Mouse (Mus musculus) erythroblast, adult 5-6 weeks (primary cell): ENCODE measurements around the gene 2810021J22Rik. TPM values are rescaled to one million over a fixed set of nuclear protein-coding genes. Genes with fewer than 3 reads are reported as not detected.
A peak's percentile ranks its signal among the peaks of the same experiment; 100 is the strongest.
"Not testable (repeated sequence)": the region's sequence is repeated elsewhere in the genome, so short reads cannot be mapped to it uniquely, and the experiment has no call there.

ENCODE experiments used
- ATAC-seq: replicated peaks from 2 replicates; pipeline ENCODE4 v1.8.0; 2016; ENCODE audit warnings: moderate number of reproducible peaks, mild to moderate bottlenecking, moderate TSS enrichment, inconsistent platforms; ENCODE audit not compliant: poor library complexity, low FRiP score, severe bottlenecking
- total RNA-seq, 2 experiments: library from RNA; stranded (forward) in 1 of 2; stranded (reverse) in 1 of 2; fragments of 150-400 nt in 1 of 2; fragments of 200-764, 138-1000 nt in 1 of 2; gene quantifications; 2 replicates each; pipeline versions ENCODE4 v1.2.3 to v1.2.4; 2015 to 2017; ENCODE audit warnings: low replicate concordance in 2 of 2

2810021J22Rik gene
- total RNA-seq (2015; ENCODE audit: low replicate concordance) (0.63 and 1.7 TPM in 2 replicates), total RNA-seq (2017; ENCODE audit: low replicate concordance) (2.0 and 2.1 TPM in 2 replicates)

- peak; percentile 94 for ATAC-seq
Measured at GRCm38 (mm10) chr11:58867039-58867953, at the start of gene 2810021J22Rik. Gene 2810021J22Rik (plus strand): TSS chr11:58867216.

- not testable (repeated sequence) for ATAC-seq
Measured at GRCm38 (mm10) chr11:58828937-58829336, 38.1 kb upstream of the 2810021J22Rik start, which contains the start of gene Olfr312. Gene Olfr312 (plus strand): TSS chr11:58829237.

- ATAC-seq: no peak
Measured at GRCm38 (mm10) chr11:58829764-58830163, 37.3 kb upstream of the 2810021J22Rik start.

DNA sequence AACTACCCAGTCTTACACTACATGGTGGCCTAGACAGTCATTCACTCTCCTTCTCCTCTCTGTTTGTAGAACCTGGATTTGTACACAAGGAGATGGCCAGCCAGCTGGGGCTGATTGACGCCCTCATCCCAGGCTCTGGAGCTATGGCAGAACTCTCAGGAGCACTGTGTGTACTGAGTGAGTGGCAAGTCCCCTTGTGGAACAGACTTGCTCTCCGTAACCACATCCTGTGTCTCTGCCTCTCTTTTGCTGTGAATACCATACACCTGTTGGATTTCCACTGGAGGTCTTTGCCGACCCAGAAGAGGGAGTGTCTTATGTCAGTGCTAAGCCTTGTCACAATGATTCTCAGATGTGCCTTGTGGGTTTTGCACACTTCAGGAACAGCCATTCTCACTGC lies 34.5 kb upstream of the 2810021J22Rik start:
- not testable (repeated sequence) for ATAC-seq

- ATAC-seq: not testable (repeated sequence)
Measured at GRCm38 (mm10) chr11:58838951-58839350, 28.1 kb upstream of the 2810021J22Rik start, which contains the start of gene Olfr311. Gene Olfr311 (plus strand): TSS chr11:58839251.

- peak; percentile 98 for ATAC-seq
Measured at GRCm38 (mm10) chr11:58846919-58847461, 20.0 kb upstream of the 2810021J22Rik start, which contains the start of gene Gm12258. Gene Gm12258 (plus strand): TSS chr11:58847158.

- 0 out of 2 replicates have a peak, but pooled peaks have one; percentile 20 for ATAC-seq
Measured at GRCm38 (mm10) chr11:58847636-58848035, 19.4 kb upstream of the 2810021J22Rik start.

DNA sequence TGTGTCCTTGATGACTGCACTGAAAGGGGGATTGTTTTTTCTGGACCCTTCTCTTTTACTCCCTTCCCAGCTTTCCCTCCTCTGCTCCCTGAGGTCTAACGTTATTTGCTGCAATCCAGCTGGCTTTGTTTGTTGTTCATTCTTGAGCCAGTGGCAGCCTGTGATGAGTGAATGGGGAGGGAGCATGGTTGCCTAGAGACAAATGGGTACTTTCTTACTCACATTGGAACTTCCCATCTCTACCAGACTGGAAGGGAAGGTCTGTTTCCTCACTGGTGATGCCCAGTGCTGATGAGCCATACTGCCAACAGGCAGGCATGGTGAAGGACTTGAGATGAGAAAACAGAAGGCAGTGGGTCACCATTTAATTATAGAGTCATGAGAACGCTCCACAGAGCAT lies 17.3 kb upstream of the 2810021J22Rik start:
- no peak for ATAC-seq

GRCm38 (mm10) chr11:58860744-58861143 lies 6.3 kb upstream of the 2810021J22Rik start:
- ATAC-seq: no peak

GRCm38 (mm10) chr11:58867954-58868330 lies 926 bp downstream of the 2810021J22Rik start:
- no peak for ATAC-seq

- ATAC-seq: no peak
Measured at GRCm38 (mm10) chr11:58870961-58871360, 3.9 kb downstream of the 2810021J22Rik start.

GRCm38 (mm10) chr11:58883756-58884155 lies 16.7 kb downstream of the 2810021J22Rik start:
- no peak for ATAC-seq

- no peak for ATAC-seq
Measured at GRCm38 (mm10) chr11:58890511-58890910, 23.5 kb downstream of the 2810021J22Rik start.

- ATAC-seq: no peak
Measured at GRCm38 (mm10) chr11:58894456-58894855, 27.4 kb downstream of the 2810021J22Rik start.

GRCm38 (mm10) chr11:58897485-58897884 lies 30.5 kb downstream of the 2810021J22Rik start:
- no peak for ATAC-seq

GRCm38 (mm10) chr11:58901080-58901479 lies 34.1 kb downstream of the 2810021J22Rik start:
- ATAC-seq: peak; percentile 81

DNA sequence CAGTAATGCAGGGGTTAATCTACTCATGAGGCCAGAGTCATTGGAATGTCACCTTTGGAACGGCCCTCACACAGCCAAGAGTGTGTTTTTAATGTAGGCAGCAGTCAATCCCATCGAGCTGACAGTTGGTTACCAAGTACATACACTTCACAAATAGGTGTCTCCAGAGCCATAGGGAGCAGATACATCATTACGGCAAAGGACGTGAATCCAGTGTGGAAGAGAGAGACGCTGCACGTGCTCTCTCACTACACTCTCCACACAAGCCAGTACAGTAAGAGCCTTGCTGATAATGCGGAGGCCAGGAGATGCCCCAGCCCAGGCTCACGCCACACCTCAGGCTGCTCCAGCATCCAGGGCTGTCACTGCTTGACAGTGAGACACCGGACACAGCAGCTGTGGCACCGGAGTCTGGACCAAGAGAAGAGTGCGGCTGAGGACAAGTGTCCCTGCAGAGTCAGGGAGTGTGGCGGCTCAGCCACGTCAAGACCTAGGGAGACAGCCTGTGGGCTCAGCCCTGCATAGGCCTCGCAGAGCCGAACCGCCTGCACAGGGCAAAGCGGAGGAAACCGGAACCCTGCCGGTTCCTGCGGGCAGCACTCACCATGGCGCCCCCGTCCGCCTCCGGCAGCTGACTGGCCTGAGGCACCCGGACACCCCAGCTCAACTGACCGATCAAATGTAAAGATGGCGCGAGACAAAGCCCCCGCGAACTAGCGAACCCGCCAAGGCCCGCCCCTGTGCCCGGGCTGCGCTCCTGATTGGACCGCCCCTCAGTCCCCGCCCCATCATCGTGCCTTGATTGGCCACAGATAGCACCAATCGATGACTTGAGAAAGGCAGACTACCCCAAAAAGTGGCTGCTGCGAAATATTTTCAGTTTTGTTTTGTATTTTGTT lies 36.7 kb downstream of the 2810021J22Rik start, which contains the start of gene Zfp39:
Gene Zfp39, minus strand, starts transcription at position 715 of the 899 bp plus-strand sequence.
- ATAC-seq: peak; percentile 81

DNA sequence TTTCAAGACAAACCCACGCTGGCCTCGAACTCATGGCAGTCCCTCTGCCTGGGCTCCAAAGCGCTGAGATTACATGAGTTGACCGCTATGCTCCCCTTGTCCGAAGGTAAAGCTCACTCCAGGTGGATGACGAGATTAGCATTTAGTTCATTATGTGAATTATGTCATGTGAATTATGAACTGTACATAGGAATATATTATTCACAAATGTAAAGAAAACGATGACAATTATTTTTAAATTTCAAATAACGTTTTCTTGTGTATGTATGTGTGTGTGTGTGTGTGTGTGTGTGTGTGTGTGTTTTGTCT lies 37.3 kb downstream of the 2810021J22Rik start:
- no peak; the same call in 1 of the 2 replicates for ATAC-seq

DNA sequence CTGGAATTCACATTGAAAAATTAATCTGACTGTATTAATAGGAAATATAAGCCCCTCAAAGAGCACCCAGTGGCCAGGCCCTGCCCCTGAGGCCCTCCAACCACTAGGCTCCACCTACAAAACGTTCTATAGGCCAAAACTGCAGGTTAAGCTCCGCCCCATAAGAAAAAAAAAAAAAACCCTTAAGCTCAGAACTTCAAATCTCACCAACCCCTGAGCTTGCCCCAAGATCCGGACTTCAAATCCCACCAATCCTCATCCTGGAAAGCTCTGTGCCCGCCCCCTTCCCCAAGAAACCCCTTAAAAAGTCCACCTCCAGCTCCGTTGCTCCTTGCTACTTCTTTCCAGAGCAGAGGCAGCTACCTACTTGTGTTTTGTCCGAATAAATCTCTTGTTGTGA lies 37.8 kb downstream of the 2810021J22Rik start:
- peak; percentile 53 for ATAC-seq

DNA sequence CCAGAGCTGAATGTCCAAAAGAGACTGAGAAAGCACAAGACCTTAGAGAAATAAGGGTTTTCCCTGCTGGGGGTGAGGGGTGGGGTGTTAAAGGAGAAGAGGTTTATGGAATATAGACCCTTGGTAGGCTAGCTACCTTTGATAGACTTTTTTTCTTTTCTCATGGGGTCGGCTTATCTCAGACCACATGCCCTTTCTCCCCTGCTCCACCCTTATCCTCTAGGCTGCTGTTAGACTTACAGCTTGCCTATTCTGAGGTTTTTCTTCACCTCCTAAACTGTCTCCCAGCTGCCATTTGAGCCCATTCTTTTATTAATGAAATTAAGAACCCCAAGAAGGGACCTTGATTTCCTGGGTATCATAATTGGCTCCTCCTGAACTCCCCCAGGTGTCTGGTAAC lies 46.8 kb downstream of the 2810021J22Rik start:
- peak; percentile 37 for ATAC-seq
